Mouse (Mus musculus): ENCODE data around the gene Bpifa5.

DNA sequence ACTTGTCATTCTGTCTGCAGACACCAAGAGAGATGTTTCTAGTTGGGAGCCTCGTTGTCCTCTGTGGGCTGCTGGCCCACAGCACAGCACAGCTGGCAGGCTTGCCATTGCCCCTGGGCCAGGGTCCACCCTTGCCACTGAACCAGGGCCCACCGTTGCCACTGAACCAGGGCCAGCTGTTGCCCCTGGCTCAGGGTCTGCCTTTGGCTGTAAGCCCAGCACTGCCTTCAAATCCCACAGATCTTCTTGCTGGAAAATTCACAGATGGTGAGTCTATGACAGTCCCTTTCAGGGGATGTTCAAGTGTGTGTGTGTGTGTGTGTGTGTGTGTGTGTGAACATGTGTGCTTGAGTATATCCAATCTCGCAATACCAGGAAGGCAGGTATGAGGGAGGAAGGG lies 18.7 kb upstream of the Bpifa5 start:
- no peak for TF ChIP-seq FLI1 (IDR thresholded peaks at IDR 0.05; ENCODE audit: low read length)
- no peak for TF ChIP-seq GATA1 (IDR thresholded peaks at IDR 0.05; ENCODE audit: borderline replicate concordance, low read length)

All from megakaryocyte, embryonic 14.5 days (primary cell).